Mouse (Mus musculus): ENCODE results near the gene Celf3.

DNA sequence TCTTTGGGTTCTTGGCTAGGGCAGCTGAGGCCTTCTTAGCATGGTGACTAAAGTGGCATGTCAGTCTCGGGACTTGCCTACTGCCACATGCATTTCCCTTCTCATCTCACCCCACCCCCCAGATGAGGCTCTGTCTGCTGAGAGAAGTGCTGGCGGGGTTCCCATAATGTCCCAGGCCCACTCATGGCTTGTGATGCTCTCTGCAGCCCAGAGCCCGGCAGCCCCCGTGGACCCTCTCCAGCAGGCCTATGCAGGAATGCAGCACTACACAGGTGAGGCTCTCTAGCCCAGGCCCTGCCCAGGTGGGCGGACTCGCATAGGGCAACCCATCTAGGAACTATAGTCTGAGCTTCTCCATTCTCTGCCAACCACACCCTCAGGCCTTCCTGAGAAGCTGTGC lies 9.5 kb downstream of the Celf3 start:
- TF ChIP-seq POLR2A (IDR thresholded peaks at IDR 0.05; ENCODE audit: extremely low read depth, insufficient read depth, low read length) (no peak), CTCF (IDR thresholded peaks at IDR 0.05; ENCODE audit: extremely low read depth, insufficient read depth, low read length) (no peak)

Data from cortical plate, adult 2 months (tissue).